Mouse (Mus musculus) ES-E14 (cell line): ENCODE results near the gene Ly6g5c. TPM values are rescaled to one million over a fixed set of nuclear protein-coding genes. Genes with fewer than 3 reads are reported as not detected.

Source experiments
- DNase-seq: peaks from one replicate; pipeline ENCODE4 v3.0.0-alpha.2; 2013; ENCODE audit warnings: low read depth, low spot score
- H3K27ac ChIP-seq: 2 replicates; pipeline ENCODE4 v1.5.1; 2012; ENCODE audit warnings: low read depth, mild to moderate bottlenecking, low read length, moderate library complexity, mixed read lengths; ENCODE audit not compliant: poor library complexity, insufficient read depth, severe bottlenecking
- H3K36me3 ChIP-seq: 2 replicates; pipeline ENCODE4 v1.6.1; 2012; ENCODE audit warnings: mild to moderate bottlenecking, low read length, moderate library complexity, mixed read lengths; ENCODE audit not compliant: control insufficient read depth, poor library complexity, insufficient read depth, severe bottlenecking
- H3K4me1 ChIP-seq, 2 experiments: fragments of 150-350 bp in 1 of 2; sonication (generic) in 1 of 2; 2 replicates each; pipeline ENCODE4 v1.6.1; 2012; ENCODE audit warnings: low read length in 2 of 2, mild to moderate bottlenecking in 1 of 2, mixed read lengths in 1 of 2; ENCODE audit not compliant: control insufficient read depth in 2 of 2, insufficient read depth in 2 of 2, poor library complexity in 1 of 2
- H3K4me3 ChIP-seq, 2 experiments: fragments of 150-350 bp in 1 of 2; sonication (generic) in 1 of 2; 2 replicates each; pipeline ENCODE4 v1.5.1; 2012; ENCODE audit warnings: low read length in 2 of 2, low read depth in 1 of 2, mild to moderate bottlenecking in 1 of 2, mixed read lengths in 1 of 2; ENCODE audit not compliant: insufficient read depth in 1 of 2, poor library complexity in 1 of 2, severe bottlenecking in 1 of 2
- H3K9ac ChIP-seq: 2 replicates; pipeline ENCODE4 v1.6.1; 2012; ENCODE audit warnings: low read depth, mild to moderate bottlenecking, low read length, mixed read lengths; ENCODE audit not compliant: poor library complexity, insufficient read depth, severe bottlenecking
- H3K9me3 ChIP-seq: fragments of 150-350 bp; sonication (generic); 2 replicates; pipeline ENCODE4 v1.6.1; 2012; ENCODE audit warnings: low read depth, mild to moderate bottlenecking, low read length; ENCODE audit not compliant: control insufficient read depth, insufficient read depth
- CHD2 ChIP-seq: IDR thresholded peaks from 2 replicates; pipeline ENCODE4 v1.6.1; 2014; ENCODE audit warnings: mild to moderate bottlenecking, low read depth, low read length, inconsistent platforms
- HCFC1 ChIP-seq: IDR thresholded peaks from 2 replicates; pipeline ENCODE4 v1.6.1; 2012; ENCODE audit warnings: low read length, inconsistent platforms, borderline replicate concordance; ENCODE audit not compliant: insufficient read depth
- MAFK ChIP-seq: IDR thresholded peaks from 2 replicates; pipeline ENCODE4 v1.6.1; 2014; ENCODE audit warnings: mild to moderate bottlenecking, low read depth, low read length, inconsistent platforms; ENCODE audit not compliant: insufficient read depth
- ZC3H11A ChIP-seq: IDR thresholded peaks from 2 replicates; pipeline ENCODE4 v1.6.1; 2012; ENCODE audit warnings: low read depth, mild to moderate bottlenecking, inconsistent platforms, low read length, borderline replicate concordance
- ZNF384 ChIP-seq: IDR thresholded peaks from 2 replicates; pipeline ENCODE4 v1.6.1; 2012; ENCODE audit warnings: low read depth, low read length, inconsistent platforms
- in situ Hi-C, 2 experiments: fragments of 600-800 bp; cut with MboI; formaldehyde crosslinking; loops; one replicate each; pipeline ENCODE4 v1.15.1; 2025; ENCODE audit warnings: low sequenced_read_pairs in 2 of 2, inconsistent platforms in 1 of 2; ENCODE audit not compliant: unreplicated experiment in 2 of 2
- total RNA-seq: library from RNA; depleted of rRNA; stranded (reverse); fragments of 300-350 nt; gene quantifications from 2 replicates; pipeline ENCODE4 v1.2.3, GENCODE M21; 2012

Gene Ly6g5c
- total RNA-seq, 1 experiment = 0.49 TPM

- Histone ChIP-seq H3K4me1 (peaks cover 11 to 17% of the 10 kb centered on the region in 2 experiments), H3K27ac (peak within 1 kb of the TSS; percentile 90), H3K9me3 (no peaks in the 10 kb centered on the region), H3K36me3 (no peaks in the 10 kb centered on the region), H3K4me3 (peak within 1 kb of the TSS; percentile 52 to 54), H3K9ac (peak within 1 kb of the TSS; percentile 61)
- no peak for TF ChIP-seq HCFC1
- no peak for TF ChIP-seq CHD2
- no peak for TF ChIP-seq ZNF384
- no peak for TF ChIP-seq MAFK
- no peak for TF ChIP-seq ZC3H11A
- no peak for DNase-seq
- in situ Hi-C loops = no loop called here
These were observed 30.3 kb upstream of the Ly6g5c start, which contains the start of gene Ly6g6d for GRCm38 (mm10) chr17:35077786-35078233. TSS of gene Ly6g6d (minus strand) at chr17:35078065.

- no peaks in the 10 kb centered on the region for H3K36me3 ChIP-seq
- no peak for TF ChIP-seq ZC3H11A
- TF ChIP-seq MAFK = no peak
- no peak for TF ChIP-seq HCFC1
- TF ChIP-seq ZNF384 = no peak
- no peak for TF ChIP-seq CHD2
- H3K9ac ChIP-seq = no peak overlapping the region
- in situ Hi-C loops = no loop called here
- no peak overlapping the region for H3K4me3 ChIP-seq
- H3K9me3 ChIP-seq = no peaks in the 10 kb centered on the region
- no peak for DNase-seq
- H3K27ac ChIP-seq = no peak overlapping the region
- peaks cover 11 to 15% of the 10 kb centered on the region in 2 experiments for H3K4me1 ChIP-seq
These were observed 28.3 kb upstream of the Ly6g5c start for GRCm38 (mm10) chr17:35079778-35080177.

- H3K9me3 ChIP-seq = no peaks in the 10 kb centered on the region
- TF ChIP-seq CHD2 = no peak
- no peak for TF ChIP-seq MAFK
- no peak for TF ChIP-seq ZNF384
- TF ChIP-seq ZC3H11A = no peak
- TF ChIP-seq HCFC1 = no peak
- H3K36me3 ChIP-seq = no peaks in the 10 kb centered on the region
- no peak overlapping the region for H3K4me3 ChIP-seq
- H3K27ac ChIP-seq = no peak overlapping the region
- in situ Hi-C loops = no loop called here
- no peak for DNase-seq
- H3K9ac ChIP-seq = no peak overlapping the region
- peaks cover 11 to 15% of the 10 kb centered on the region in 2 experiments for H3K4me1 ChIP-seq
These were observed 27.8 kb upstream of the Ly6g5c start for GRCm38 (mm10) chr17:35080248-35080647.

GRCm38 (mm10) chr17:35080710-35081109, 27.4 kb upstream of the Ly6g5c start:
- no peak for DNase-seq
- in situ Hi-C loops = no loop called here
- H3K9ac ChIP-seq = no peak overlapping the region
- no peaks in the 10 kb centered on the region for H3K9me3 ChIP-seq
- H3K4me3 ChIP-seq = no peak overlapping the region
- TF ChIP-seq CHD2 = no peak
- peaks cover 7 to 15% of the 10 kb centered on the region in 2 experiments for H3K4me1 ChIP-seq
- H3K36me3 ChIP-seq = no peaks in the 10 kb centered on the region
- no peak overlapping the region for H3K27ac ChIP-seq
